Mouse (Mus musculus) hindbrain, postnatal 0 days (tissue): ENCODE results near the gene Arl1. TPM values are rescaled to one million over a fixed set of nuclear protein-coding genes. Genes with fewer than 3 reads are reported as not detected.
"Not testable (repeated sequence)": the region's sequence is repeated elsewhere in the genome, so short reads cannot be mapped to it uniquely, and the experiment has no call there.

Experiments
- ATAC-seq: fragments of 200-750 bp; cut with Nextera tagmentation; 2 replicates; pipeline ENCODE4 v1.8.0; 2017; ENCODE audit warnings: mild to moderate bottlenecking, moderate TSS enrichment, moderate library complexity
- DNase-seq: peaks from one replicate; pipeline ENCODE4 v3.0.0-alpha.2; 2015; ENCODE audit warnings: low spot score
- H3K27ac ChIP-seq: fragments of 300-500 bp; sonication (generic); 2 replicates; pipeline ENCODE4 v1.5.1; 2014; ENCODE audit warnings: mild to moderate bottlenecking
- H3K27me3 ChIP-seq: fragments of 300-500 bp; sonication (generic); 2 replicates; pipeline ENCODE4 v1.6.1; 2014; ENCODE audit warnings: low read length, mixed read lengths; ENCODE audit not compliant: insufficient read depth
- H3K36me3 ChIP-seq: fragments of 300-500 bp; sonication (generic); 2 replicates; pipeline ENCODE4 v1.6.1; 2014; ENCODE audit warnings: low read length, mixed read lengths; ENCODE audit not compliant: insufficient read depth
- H3K4me1 ChIP-seq: fragments of 300-500 bp; sonication (generic); 2 replicates; pipeline ENCODE4 v1.6.1; 2014; ENCODE audit warnings: antibody characterized with exemption, low read length, mixed read lengths; ENCODE audit not compliant: insufficient read depth
- H3K4me2 ChIP-seq: fragments of 300-500 bp; sonication (generic); 2 replicates; pipeline ENCODE4 v1.6.1; 2014; ENCODE audit warnings: low read depth, mild to moderate bottlenecking, low read length, moderate library complexity, mixed read lengths
- H3K4me3 ChIP-seq: fragments of 300-500 bp; sonication (generic); 2 replicates; pipeline ENCODE4 v1.5.1; 2014; ENCODE audit warnings: low read length
- H3K9ac ChIP-seq: fragments of 300-500 bp; sonication (generic); replicated peaks from 2 replicates; pipeline ENCODE4 v1.6.1; 2014; ENCODE audit warnings: mild to moderate bottlenecking, low read length, moderate library complexity, mixed read lengths
- H3K9me3 ChIP-seq: fragments of 300-500 bp; sonication (generic); 2 replicates; pipeline ENCODE4 v1.6.1; 2016; ENCODE audit warnings: low read length, mixed read lengths
- CTCF ChIP-seq: IDR thresholded peaks from 2 replicates; pipeline ENCODE4 v1.5.1; 2016; ENCODE audit warnings: antibody characterized with exemption, control low read depth, low read depth
- WGBS: fragments of 180-500 bp; shearing (Covaris S2); extraction: QIAGEN DNeasy Blood & Tissue Kit; methylation state at CpG from one replicate; pipeline ENCODE4 v1.1.7; 2014; 5-methylcytosine and 5-hydroxymethylcytosine counted together
- polyA plus RNA-seq: library from polyadenylated mRNA; unstranded; fragments of >200 nt; fragmentation: Nextera tagmentation; extraction: Ambion mirVana; gene quantifications from 2 replicates; pipeline ENCODE4 v1.2.1, GENCODE M21; 2015
- total RNA-seq: library from RNA; depleted of rRNA; stranded (reverse); fragments of >200 nt; gene quantifications from 2 replicates; pipeline ENCODE4 v1.2.3, GENCODE M21; 2014

The Arl1 gene
- total and polyA plus RNA-seq, 2 experiments from 2014 or later: 59.8 to 164 TPM

- H3K27me3 ChIP-seq: no peaks in the 10 kb centered on the region
- ATAC-seq: no peak
- no peak overlapping the region for H3K27ac ChIP-seq
- no peak overlapping the region for H3K9ac ChIP-seq
- no peak for TF ChIP-seq CTCF
- H3K36me3 ChIP-seq: no peaks in the 10 kb centered on the region
- H3K4me1 ChIP-seq: peaks cover 7% of the 10 kb centered on the region; the same call in 1 of the 2 replicates
- 72% methylated on average over 8 of the region's 8 CpGs for WGBS
- DNase-seq: no peak
- H3K9me3 ChIP-seq: no peaks in the 10 kb centered on the region
- H3K4me2 ChIP-seq: no peak overlapping the region
- no peak overlapping the region for H3K4me3 ChIP-seq
These were observed 2.5 kb upstream of the Arl1 start for GRCm38 (mm10) chr10:88728166-88728565.

GRCm38 (mm10) chr10:88731496-88732308, 1.0 kb downstream of the Arl1 start:
- ATAC-seq (peak; percentile 48), DNase-seq (peak; percentile 26)
- peak overlapping the region; percentile 95 for H3K4me3 ChIP-seq
- H3K4me1 ChIP-seq: peaks cover 7% of the 10 kb centered on the region; the same call in 1 of the 2 replicates
- peak overlapping the region; percentile 76 for H3K27ac ChIP-seq
- peak overlapping the region; percentile 92 for H3K9ac ChIP-seq
- H3K27me3 ChIP-seq: no peaks in the 10 kb centered on the region
- H3K9me3 ChIP-seq: no peaks in the 10 kb centered on the region
- 2% methylated on average over 61 of the region's 61 CpGs for WGBS
- no peaks in the 10 kb centered on the region; the same call in 1 of the 2 replicates for H3K36me3 ChIP-seq
- H3K4me2 ChIP-seq: peak overlapping the region; percentile 95
- TF ChIP-seq CTCF: no peak

GRCm38 (mm10) chr10:88732309-88732622, 1.6 kb downstream of the Arl1 start:
- H3K4me2 ChIP-seq: peak overlapping the region; percentile 95
- no peak overlapping the region for H3K27ac ChIP-seq
- H3K4me1 ChIP-seq: peaks cover 7% of the 10 kb centered on the region; the same call in 1 of the 2 replicates
- TF ChIP-seq CTCF: no peak
- 17% methylated on average over 6 of the region's 6 CpGs for WGBS
- peak overlapping the region; percentile 92 for H3K9ac ChIP-seq
- no peak for ATAC-seq
- no peak for DNase-seq
- H3K27me3 ChIP-seq: no peaks in the 10 kb centered on the region
- H3K9me3 ChIP-seq: no peaks in the 10 kb centered on the region
- H3K36me3 ChIP-seq: no peaks in the 10 kb centered on the region; the same call in 1 of the 2 replicates
- H3K4me3 ChIP-seq: peak overlapping the region; percentile 95

DNA sequence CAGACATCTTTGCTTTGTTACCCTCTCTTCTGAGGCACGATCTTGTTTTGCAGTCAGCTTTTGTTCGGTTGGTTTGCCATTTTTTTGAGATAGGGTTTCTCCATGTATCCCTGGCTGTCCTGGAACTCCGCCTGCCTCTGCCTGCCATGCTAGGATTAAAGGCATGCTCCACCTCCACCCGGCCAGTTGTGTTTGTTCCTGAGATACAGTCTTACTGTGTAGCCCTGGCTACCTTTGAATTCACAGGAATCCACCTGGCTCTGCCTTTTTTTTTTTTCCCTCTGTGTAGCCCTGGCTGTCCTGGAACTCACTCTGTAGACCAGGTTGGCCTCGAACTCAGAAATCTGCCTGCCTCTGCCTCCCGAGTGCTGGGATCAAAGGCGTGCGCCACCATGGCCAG, 8.4 kb downstream of the Arl1 start:
- H3K4me2 ChIP-seq, ATAC-seq, H3K4me1 ChIP-seq, H3K4me3 ChIP-seq, H3K9me3 ChIP-seq, DNase-seq, H3K27ac ChIP-seq, H3K27me3 ChIP-seq, H3K9ac ChIP-seq: not testable (repeated sequence)
- WGBS: 97% methylated on average over 8 of the region's 8 CpGs
- peaks cover 14% of the 10 kb centered on the region; the same call in 1 of the 2 replicates for H3K36me3 ChIP-seq

DNA sequence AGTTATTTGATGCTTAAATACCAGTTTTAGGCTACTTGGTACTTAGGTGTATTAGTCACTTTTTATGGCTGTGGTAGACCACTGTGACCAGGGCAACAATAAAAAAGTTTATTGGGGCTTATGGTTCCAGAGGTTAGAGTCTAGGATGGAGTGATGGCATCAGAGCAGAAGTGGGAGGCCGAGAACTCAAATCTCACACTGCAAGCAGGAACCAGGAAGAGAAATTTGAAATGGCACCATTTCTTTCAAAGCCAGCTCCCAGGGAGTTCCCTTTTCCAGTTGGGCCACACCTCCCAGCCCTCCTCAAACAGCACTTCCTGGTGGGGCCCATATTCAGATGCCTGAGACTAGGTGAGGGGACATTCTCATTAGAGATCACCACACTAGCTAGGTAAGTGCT, 9.2 kb downstream of the Arl1 start:
- Histone ChIP-seq H3K27ac (no peak overlapping the region), H3K4me1 (no peaks in the 10 kb centered on the region), H3K4me3 (no peak overlapping the region), H3K9me3 (no peaks in the 10 kb centered on the region), H3K27me3 (no peaks in the 10 kb centered on the region), H3K4me2 (no peak overlapping the region), H3K36me3 (peaks cover 21% of the 10 kb centered on the region; the same call in 1 of the 2 replicates), H3K9ac (no peak overlapping the region)
- ATAC-seq (no peak), DNase-seq (no peak)
- no peak for TF ChIP-seq CTCF
- 86% methylated on average over 1 of the region's 1 CpGs for WGBS

GRCm38 (mm10) chr10:88740781-88741180, 10.1 kb downstream of the Arl1 start:
- peaks cover 26% of the 10 kb centered on the region; the same call in 1 of the 2 replicates for H3K36me3 ChIP-seq
- DNase-seq: no peak

DNA sequence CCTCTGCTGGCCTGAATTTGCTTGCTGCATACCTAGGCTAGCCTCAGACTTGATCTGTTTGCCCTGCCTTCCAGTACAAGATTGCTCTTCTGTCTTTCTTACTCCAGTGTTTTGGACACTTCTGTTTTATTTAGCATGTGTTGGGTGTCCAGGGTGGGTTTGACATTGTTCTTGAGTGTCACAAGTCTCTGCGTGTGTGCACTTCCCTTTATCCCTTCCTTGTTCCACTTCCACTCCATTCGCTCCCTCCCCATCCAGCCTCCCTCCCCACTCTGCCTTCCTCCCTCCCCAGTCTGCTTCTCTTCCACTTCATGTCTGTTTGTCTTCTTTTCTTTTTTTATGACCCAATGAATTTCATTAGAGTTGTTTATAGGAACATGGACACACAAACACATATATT, 10.8 kb downstream of the Arl1 start:
- H3K4me3 ChIP-seq: no peak overlapping the region
- no peak for TF ChIP-seq CTCF
- H3K9me3 ChIP-seq: no peaks in the 10 kb centered on the region
- H3K9ac ChIP-seq: no peak overlapping the region
- no peaks in the 10 kb centered on the region for H3K27me3 ChIP-seq
- no peak overlapping the region for H3K4me2 ChIP-seq
- WGBS: 86% methylated on average over 2 of the region's 2 CpGs
- no peak overlapping the region for H3K27ac ChIP-seq
- no peaks in the 10 kb centered on the region for H3K4me1 ChIP-seq
- ATAC-seq: no peak
- no peak for DNase-seq
- H3K36me3 ChIP-seq: peaks cover 26% of the 10 kb centered on the region; the same call in 1 of the 2 replicates

More at GRCm38 (mm10) chr10:88740781-88741180, 10.1 kb downstream of the Arl1 start:
- Histone ChIP-seq H3K27ac (no peak overlapping the region), H3K9me3 (no peaks in the 10 kb centered on the region), H3K4me1 (no peaks in the 10 kb centered on the region), H3K9ac (no peak overlapping the region), H3K4me3 (no peak overlapping the region), H3K4me2 (no peak overlapping the region), H3K27me3 (no peaks in the 10 kb centered on the region)
- TF ChIP-seq CTCF: no peak
- 87% methylated on average over 5 of the region's 5 CpGs for WGBS
- no peak for ATAC-seq
